Mouse (Mus musculus): ENCODE measurements around the gene Lnx2.
A peak's percentile ranks its signal among the peaks of the same experiment; 100 is the strongest.

Lnx2 gene

GRCm38 (mm10) chr5:147077305-147078034, 1.1 kb upstream of the Lnx2 start:
- DNase-seq (ENCODE audit: low read depth) = peak; percentile 72

GRCm38 (mm10) chr5:147076799-147077165, 396 bp upstream of the Lnx2 start, which contains the start of gene Polr1d:
Gene Polr1d, plus strand, starts transcription at chr5:147077050.
- no peak for DNase-seq (ENCODE audit: low read depth)

GRCm38 (mm10) chr5:147075103-147076025, 1.0 kb downstream of the Lnx2 start:
- DNase-seq (ENCODE audit: low read depth) = no peak

GRCm38 (mm10) chr5:147073805-147074204, 2.6 kb downstream of the Lnx2 start:
- no peak for DNase-seq (ENCODE audit: low read depth)

- no peak for DNase-seq (ENCODE audit: low read depth)
Measured at GRCm38 (mm10) chr5:147071886-147072285, 4.5 kb downstream of the Lnx2 start.

GRCm38 (mm10) chr5:147070791-147071516, 5.4 kb downstream of the Lnx2 start:
- no peak for DNase-seq (ENCODE audit: low read depth)

GRCm38 (mm10) chr5:147068876-147069275, 7.5 kb downstream of the Lnx2 start:
- no peak for DNase-seq (ENCODE audit: low read depth)

- no peak for DNase-seq (ENCODE audit: low read depth)
Measured at GRCm38 (mm10) chr5:147066965-147067364, 9.4 kb downstream of the Lnx2 start.

GRCm38 (mm10) chr5:147066129-147066528, 10.3 kb downstream of the Lnx2 start:
- DNase-seq (ENCODE audit: low read depth) = no peak

- no peak for DNase-seq (ENCODE audit: low read depth)
Measured at GRCm38 (mm10) chr5:147063215-147063661, 13.1 kb downstream of the Lnx2 start.

GRCm38 (mm10) chr5:147060024-147060423, 16.4 kb downstream of the Lnx2 start:
- DNase-seq (ENCODE audit: low read depth) = no peak

GRCm38 (mm10) chr5:147059319-147059718, 17.1 kb downstream of the Lnx2 start:
- DNase-seq (ENCODE audit: low read depth) = no peak

GRCm38 (mm10) chr5:147058661-147059060, 17.7 kb downstream of the Lnx2 start:
- no peak for DNase-seq (ENCODE audit: low read depth)

GRCm38 (mm10) chr5:147057626-147058414, 18.6 kb downstream of the Lnx2 start:
- DNase-seq (ENCODE audit: low read depth) = no peak

- no peak for DNase-seq (ENCODE audit: low read depth)
Measured at GRCm38 (mm10) chr5:147056712-147057290, 19.6 kb downstream of the Lnx2 start.

GRCm38 (mm10) chr5:147055572-147056245, 20.7 kb downstream of the Lnx2 start:
- DNase-seq (ENCODE audit: low read depth) = no peak

GRCm38 (mm10) chr5:147054747-147055270, 21.6 kb downstream of the Lnx2 start:
- DNase-seq (ENCODE audit: low read depth) = no peak

GRCm38 (mm10) chr5:147054328-147054727, 22.1 kb downstream of the Lnx2 start:
- no peak for DNase-seq (ENCODE audit: low read depth)

GRCm38 (mm10) chr5:147053481-147053880, 22.9 kb downstream of the Lnx2 start:
- DNase-seq (ENCODE audit: low read depth) = no peak

GRCm38 (mm10) chr5:147053071-147053470, 23.3 kb downstream of the Lnx2 start:
- DNase-seq (ENCODE audit: low read depth) = no peak

- DNase-seq (ENCODE audit: low read depth) = no peak
Measured at GRCm38 (mm10) chr5:147052309-147052558, 24.2 kb downstream of the Lnx2 start.

Data from c-Kit-positive CD71-negative TER-119-negative erythroid progenitor cells, embryonic 14.5 days (primary cell).